Mouse (Mus musculus) E14TG2a.4 (cell line): ENCODE measurements at regions not wholly inside any gene's neighbourhood (a gene's known extent, or its start where the extent isn't known, plus 50 kb on each side); places are given as distances from the start of the nearest gene placed in this dataset.

ENCODE experiments used
- CTCF ChIP-seq: conservative IDR thresholded peaks from 2 replicates; pipeline ENCODE4 v1.5.1; 2014; ENCODE audit warnings: low read length
- NANOG ChIP-seq: IDR thresholded peaks from 2 replicates; pipeline ENCODE4 v1.6.1; 2014; ENCODE audit warnings: borderline replicate concordance, low read length, mixed read lengths
- POU5F1 ChIP-seq: IDR thresholded peaks from 2 replicates; pipeline ENCODE4 v1.6.1; 2014; ENCODE audit warnings: low read length, borderline replicate concordance

- TF ChIP-seq CTCF (no peak), NANOG (no peak), POU5F1 (no peak)
These were observed 67.2 kb upstream of the C030005K15Rik start for GRCm38 (mm10) chr10:97793804-97794203.
